Mouse (Mus musculus) lung, postnatal 0 days (tissue): ENCODE data around the gene Slc22a4. TPM values are rescaled to one million over a fixed set of nuclear protein-coding genes. Genes with fewer than 3 reads are reported as not detected.

ENCODE experiments used
- ATAC-seq: fragments of 200-750 bp; cut with Nextera tagmentation; 2 replicates; pipeline ENCODE4 v1.8.0; 2017; ENCODE audit warnings: moderate library complexity
- DNase-seq: peaks from one replicate; pipeline ENCODE4 v3.0.0-alpha.2; 2016; ENCODE audit warnings: low spot score
- H3K27ac ChIP-seq: fragments of 300-500 bp; sonication (generic); 2 replicates; pipeline ENCODE4 v1.5.1; 2014; ENCODE audit warnings: antibody characterized with exemption, mild to moderate bottlenecking, low read length, mixed read lengths
- H3K27me3 ChIP-seq: fragments of 300-500 bp; sonication (generic); replicated peaks from 2 replicates; pipeline ENCODE4 v1.6.1; 2014; ENCODE audit warnings: low read length, mixed read lengths; ENCODE audit not compliant: insufficient read depth
- H3K36me3 ChIP-seq: fragments of 300-500 bp; sonication (generic); 2 replicates; pipeline ENCODE4 v1.6.1; 2014; ENCODE audit warnings: low read length, mixed read lengths; ENCODE audit not compliant: insufficient read depth
- H3K4me1 ChIP-seq: fragments of 300-500 bp; sonication (generic); 2 replicates; pipeline ENCODE4 v1.6.1; 2014; ENCODE audit warnings: antibody characterized with exemption, low read depth, low read length, mixed read lengths; ENCODE audit not compliant: insufficient read depth
- H3K4me2 ChIP-seq: fragments of 300-500 bp; sonication (generic); replicated peaks from 2 replicates; pipeline ENCODE4 v1.6.1; 2014; ENCODE audit warnings: low read depth, mild to moderate bottlenecking, low read length, moderate library complexity, mixed read lengths
- H3K4me3 ChIP-seq: fragments of 300-500 bp; sonication (generic); 2 replicates; pipeline ENCODE4 v1.5.1; 2014; ENCODE audit warnings: low read depth, low read length
- H3K9ac ChIP-seq: fragments of 300-500 bp; sonication (generic); replicated peaks from 2 replicates; pipeline ENCODE4 v1.6.1; 2014; ENCODE audit warnings: low read depth, mild to moderate bottlenecking
- H3K9me3 ChIP-seq: fragments of 300-500 bp; sonication (generic); 2 replicates; pipeline ENCODE4 v1.6.1; 2016; ENCODE audit warnings: low read length, mixed read lengths
- CTCF ChIP-seq: IDR thresholded peaks from 2 replicates; pipeline ENCODE4 v1.5.1; 2016; ENCODE audit warnings: antibody characterized with exemption, mild to moderate bottlenecking
- EP300 ChIP-seq: IDR thresholded peaks from 2 replicates; pipeline ENCODE4 v1.6.1; 2016; ENCODE audit warnings: antibody characterized with exemption, mild to moderate bottlenecking, control low read depth
- WGBS: fragments of 180-500 bp; shearing (Covaris S2); extraction: QIAGEN DNeasy Blood & Tissue Kit; methylation state at CpG from one replicate; pipeline ENCODE4 v1.1.7; 2014; 5-methylcytosine and 5-hydroxymethylcytosine counted together
- polyA plus RNA-seq: library from polyadenylated mRNA; unstranded; fragments of >200 nt; fragmentation: Nextera tagmentation; extraction: Ambion mirVana; gene quantifications from 2 replicates; pipeline ENCODE4 v1.2.1, GENCODE M21; 2015

Slc22a4 gene
- polyA plus RNA-seq, 1 experiment from 2014 or later, result 1.1 TPM

- Histone ChIP-seq H3K36me3 (no peaks in the 10 kb centered on the region), H3K4me2 (no peak overlapping the region), H3K27ac (no peak overlapping the region), H3K9ac (no peak overlapping the region), H3K4me1 (peaks cover 2% of the 10 kb centered on the region), H3K27me3 (peaks cover 10% of the 10 kb centered on the region; the same call in 1 of the 2 replicates), H3K9me3 (no peaks in the 10 kb centered on the region), H3K4me3 (no peak overlapping the region)
- TF ChIP-seq CTCF, result no peak
- no peak for TF ChIP-seq EP300
- WGBS, result 76% methylated on average over 12 of the region's 12 CpGs
- ATAC-seq (no peak), DNase-seq (no peak)
These were observed 37.4 kb upstream of the Slc22a4 start for GRCm38 (mm10) chr11:54065106-54065914.

GRCm38 (mm10) chr11:54064412-54064978, 36.6 kb upstream of the Slc22a4 start:
- no peak overlapping the region for H3K4me2 ChIP-seq
- DNase-seq, result no peak
- H3K4me3 ChIP-seq, result no peak overlapping the region
- WGBS, result 54% methylated on average over 3 of the region's 3 CpGs
- no peak for TF ChIP-seq EP300
- TF ChIP-seq CTCF, result no peak
- peaks cover 7% of the 10 kb centered on the region; the same call in 1 of the 2 replicates for H3K27me3 ChIP-seq
- ATAC-seq, result no peak
- H3K9ac ChIP-seq, result no peak overlapping the region
- H3K27ac ChIP-seq, result no peak overlapping the region
- H3K9me3 ChIP-seq, result no peaks in the 10 kb centered on the region
- H3K36me3 ChIP-seq, result no peaks in the 10 kb centered on the region
- peaks cover 6% of the 10 kb centered on the region for H3K4me1 ChIP-seq

- Histone ChIP-seq H3K4me1 (peaks cover 6% of the 10 kb centered on the region), H3K27me3 (no peaks in the 10 kb centered on the region), H3K4me3 (no peak overlapping the region), H3K9me3 (no peaks in the 10 kb centered on the region), H3K9ac (no peak overlapping the region), H3K27ac (no peak overlapping the region), H3K36me3 (no peaks in the 10 kb centered on the region), H3K4me2 (no peak overlapping the region)
- no peak for DNase-seq
- no peak for ATAC-seq
- TF ChIP-seq EP300 (no peak), CTCF (no peak)
- WGBS, result 83% methylated on average over 10 of the region's 10 CpGs
These were observed 35.5 kb upstream of the Slc22a4 start for GRCm38 (mm10) chr11:54063472-54063775.

- no peak for TF ChIP-seq CTCF
- TF ChIP-seq EP300, result no peak
- no peaks in the 10 kb centered on the region for H3K27me3 ChIP-seq
- no peak overlapping the region for H3K4me3 ChIP-seq
- ATAC-seq (no peak), DNase-seq (peak; percentile 34)
- H3K4me2 ChIP-seq, result no peak overlapping the region
- 67% methylated on average over 9 of the region's 9 CpGs for WGBS
- no peaks in the 10 kb centered on the region for H3K36me3 ChIP-seq
- H3K4me1 ChIP-seq, result peaks cover 6% of the 10 kb centered on the region
- H3K9ac ChIP-seq, result no peak overlapping the region
- H3K9me3 ChIP-seq, result no peaks in the 10 kb centered on the region
- H3K27ac ChIP-seq, result 0 out of 2 replicates have a peak overlapping the region, but pooled peaks have one; percentile 0
These were observed 35.0 kb upstream of the Slc22a4 start for GRCm38 (mm10) chr11:54062753-54063471.

- H3K4me2 ChIP-seq, result no peak overlapping the region
- no peak for TF ChIP-seq EP300
- no peak for TF ChIP-seq CTCF
- WGBS, result 53% methylated on average over 12 of the region's 12 CpGs
- peaks cover 6% of the 10 kb centered on the region for H3K4me1 ChIP-seq
- ATAC-seq (peak; percentile 29; the same call in 1 of the 2 replicates), DNase-seq (peak; percentile 39)
- 0 out of 2 replicates have a peak overlapping the region, but pooled peaks have one; percentile 0 for H3K27ac ChIP-seq
- H3K9me3 ChIP-seq, result no peaks in the 10 kb centered on the region
- no peak overlapping the region for H3K4me3 ChIP-seq
- no peaks in the 10 kb centered on the region for H3K36me3 ChIP-seq
- H3K27me3 ChIP-seq, result no peaks in the 10 kb centered on the region
- H3K9ac ChIP-seq, result no peak overlapping the region
These were observed 34.3 kb upstream of the Slc22a4 start for GRCm38 (mm10) chr11:54062086-54062752.

GRCm38 (mm10) chr11:54060316-54060715, 32.4 kb upstream of the Slc22a4 start:
- Histone ChIP-seq H3K4me1 (peaks cover 6% of the 10 kb centered on the region), H3K4me2 (no peak overlapping the region), H3K27me3 (no peaks in the 10 kb centered on the region), H3K36me3 (no peaks in the 10 kb centered on the region), H3K4me3 (no peak overlapping the region), H3K27ac (no peak overlapping the region; the same call in 1 of the 2 replicates), H3K9ac (no peak overlapping the region), H3K9me3 (no peaks in the 10 kb centered on the region)
- no peak for TF ChIP-seq EP300
- no peak for TF ChIP-seq CTCF
- peak; percentile 85 for ATAC-seq
- 25% methylated on average over 9 of the region's 9 CpGs for WGBS
- DNase-seq, result peak; percentile 82
